Mouse (Mus musculus) bone marrow, adult 2 months (tissue): ENCODE measurements at regions not wholly inside any gene's neighbourhood (a gene's known extent, or its start where the extent isn't known, plus 50 kb on each side); places are given as distances from the start of the nearest gene placed in this dataset.

Source experiments
- CTCF ChIP-seq: fragments of 200-500 bp; IDR thresholded peaks from 2 replicates; pipeline ENCODE4 v1.5.1; 2011; ENCODE audit warnings: low read length, control low read depth; ENCODE audit not compliant: control insufficient read depth, insufficient read depth
- POLR2A ChIP-seq: fragments of 200-500 bp; IDR thresholded peaks from 2 replicates; pipeline ENCODE4 v1.6.1; 2011; ENCODE audit warnings: low read depth, mild to moderate bottlenecking, control low read depth, low read length, borderline replicate concordance; ENCODE audit not compliant: control insufficient read depth

DNA sequence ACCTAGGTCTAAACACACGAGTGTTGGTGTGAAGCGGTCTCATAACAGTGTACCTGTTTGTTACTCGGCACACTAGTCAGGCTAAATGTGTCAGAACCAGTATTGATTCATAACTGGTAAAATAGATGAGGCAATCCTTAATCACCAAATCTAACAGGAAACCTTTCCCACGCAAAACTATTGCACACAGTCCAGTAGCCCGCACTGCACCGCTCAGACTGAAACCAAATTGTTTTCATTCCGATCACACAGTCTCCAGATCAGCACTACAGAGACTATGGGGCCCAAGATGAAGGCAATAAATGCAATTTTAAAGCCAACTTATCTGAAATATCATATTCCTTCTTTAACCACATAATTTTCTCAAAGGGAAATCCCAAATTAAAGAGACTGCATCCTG, 246.1 kb upstream of the Smim15 start:
- TF ChIP-seq POLR2A (no peak), CTCF (no peak)
